Mouse (Mus musculus) lung, adult 2 months (tissue): ENCODE data around the gene Mrpl44.

Experiments
- CTCF ChIP-seq: fragments of 200-500 bp; IDR thresholded peaks from 2 replicates; pipeline ENCODE4 v1.5.1; 2011; ENCODE audit warnings: mild to moderate bottlenecking, low read length, control low read depth; ENCODE audit not compliant: insufficient read depth
- POLR2A ChIP-seq: fragments of 200-500 bp; IDR thresholded peaks from 2 replicates; pipeline ENCODE4 v1.6.1; 2011; ENCODE audit warnings: low read depth, mild to moderate bottlenecking, control low read depth, low read length, borderline replicate concordance; ENCODE audit errors: extremely low read depth

GRCm38 (mm10) chr1:79734794-79735193, 41.0 kb upstream of the Mrpl44 start:
- TF ChIP-seq CTCF, result no peak
- no peak for TF ChIP-seq POLR2A
